Mouse (Mus musculus) CH12F3 (cell line): ENCODE results near the gene Erv3.
"Not testable (repeated sequence)": the region's sequence is repeated elsewhere in the genome, so short reads cannot be mapped to it uniquely, and the experiment has no call there.

Source experiments
- in situ Hi-C: fragments of 300-500 bp; cut with MboI; formaldehyde crosslinking; loops from 2 replicates; pipeline ENCODE4 v1.14.3; 2020; ENCODE audit warnings: low sequenced_read_pairs

The Erv3 gene

GRCm38 (mm10) chr2:131866676-131867075 lies 7.1 kb upstream of the Erv3 start:
- in situ Hi-C loops, result no loop called here

GRCm38 (mm10) chr2:131864262-131864796 lies 4.8 kb upstream of the Erv3 start:
- in situ Hi-C loops, result no loop called here

- in situ Hi-C loops, result no loop called here
Measured at GRCm38 (mm10) chr2:131863472-131863871, 3.9 kb upstream of the Erv3 start.

GRCm38 (mm10) chr2:131862617-131863275 lies 3.2 kb upstream of the Erv3 start:
- in situ Hi-C loops, result no loop called here

GRCm38 (mm10) chr2:131857838-131858237 lies 1.7 kb downstream of the Erv3 start:
- in situ Hi-C loops, result no loop called here

GRCm38 (mm10) chr2:131853719-131854118 lies 5.8 kb downstream of the Erv3 start:
- in situ Hi-C loops, result no loop called here

GRCm38 (mm10) chr2:131851333-131852092 lies 8.0 kb downstream of the Erv3 start:
- in situ Hi-C loops, result no loop called here

- in situ Hi-C loops, result no loop called here
Measured at GRCm38 (mm10) chr2:131850047-131850446, 9.5 kb downstream of the Erv3 start.

GRCm38 (mm10) chr2:131847501-131848359 lies 11.8 kb downstream of the Erv3 start:
- in situ Hi-C loops, result no loop called here

GRCm38 (mm10) chr2:131846811-131847210 lies 12.7 kb downstream of the Erv3 start:
- in situ Hi-C loops, result no loop called here

GRCm38 (mm10) chr2:131846132-131846710 lies 13.3 kb downstream of the Erv3 start:
- in situ Hi-C loops, result no loop called here

GRCm38 (mm10) chr2:131845671-131846070 lies 13.9 kb downstream of the Erv3 start:
- in situ Hi-C loops, result no loop called here

- in situ Hi-C loops, result no loop called here
Measured at GRCm38 (mm10) chr2:131842568-131842967, 17.0 kb downstream of the Erv3 start.

- in situ Hi-C loops, result no loop called here
Measured at GRCm38 (mm10) chr2:131841321-131841693, 18.2 kb downstream of the Erv3 start.

- in situ Hi-C loops, result no loop called here
Measured at GRCm38 (mm10) chr2:131840611-131841320, 18.8 kb downstream of the Erv3 start.

- in situ Hi-C loops, result no loop called here
Measured at GRCm38 (mm10) chr2:131834296-131834695, 25.3 kb downstream of the Erv3 start.

GRCm38 (mm10) chr2:131831861-131832260 lies 27.7 kb downstream of the Erv3 start:
- in situ Hi-C loops, result no loop called here

- in situ Hi-C loops, result not testable (repeated sequence)
Measured at GRCm38 (mm10) chr2:131830945-131831344, 28.6 kb downstream of the Erv3 start.

- in situ Hi-C loops, result loop anchor here (5.0 to 10.0 kb wide), 2 partner anchors 109 to 307 kb away; no protein-coding TSS in a partner anchor
Measured at GRCm38 (mm10) chr2:131827999-131828975, 31.3 kb downstream of the Erv3 start.
